Mouse (Mus musculus) lung, postnatal 0 days (tissue): ENCODE measurements at regions not wholly inside any gene's neighbourhood (a gene's known extent, or its start where the extent isn't known, plus 50 kb on each side); places are given as distances from the start of the nearest gene placed in this dataset.

ENCODE experiments used
- ATAC-seq: fragments of 200-750 bp; cut with Nextera tagmentation; 2 replicates; pipeline ENCODE4 v1.8.0; 2017; ENCODE audit warnings: moderate library complexity
- DNase-seq: peaks from one replicate; pipeline ENCODE4 v3.0.0-alpha.2; 2016; ENCODE audit warnings: low spot score
- H3K27ac ChIP-seq: fragments of 300-500 bp; sonication (generic); 2 replicates; pipeline ENCODE4 v1.5.1; 2014; ENCODE audit warnings: antibody characterized with exemption, mild to moderate bottlenecking, low read length, mixed read lengths
- H3K27me3 ChIP-seq: fragments of 300-500 bp; sonication (generic); replicated peaks from 2 replicates; pipeline ENCODE4 v1.6.1; 2014; ENCODE audit warnings: low read length, mixed read lengths; ENCODE audit not compliant: insufficient read depth
- H3K36me3 ChIP-seq: fragments of 300-500 bp; sonication (generic); 2 replicates; pipeline ENCODE4 v1.6.1; 2014; ENCODE audit warnings: low read length, mixed read lengths; ENCODE audit not compliant: insufficient read depth
- H3K4me1 ChIP-seq: fragments of 300-500 bp; sonication (generic); 2 replicates; pipeline ENCODE4 v1.6.1; 2014; ENCODE audit warnings: antibody characterized with exemption, low read depth, low read length, mixed read lengths; ENCODE audit not compliant: insufficient read depth
- H3K4me2 ChIP-seq: fragments of 300-500 bp; sonication (generic); replicated peaks from 2 replicates; pipeline ENCODE4 v1.6.1; 2014; ENCODE audit warnings: low read depth, mild to moderate bottlenecking, low read length, moderate library complexity, mixed read lengths
- H3K4me3 ChIP-seq: fragments of 300-500 bp; sonication (generic); 2 replicates; pipeline ENCODE4 v1.5.1; 2014; ENCODE audit warnings: low read depth, low read length
- H3K9ac ChIP-seq: fragments of 300-500 bp; sonication (generic); replicated peaks from 2 replicates; pipeline ENCODE4 v1.6.1; 2014; ENCODE audit warnings: low read depth, mild to moderate bottlenecking
- H3K9me3 ChIP-seq: fragments of 300-500 bp; sonication (generic); 2 replicates; pipeline ENCODE4 v1.6.1; 2016; ENCODE audit warnings: low read length, mixed read lengths
- CTCF ChIP-seq: IDR thresholded peaks from 2 replicates; pipeline ENCODE4 v1.5.1; 2016; ENCODE audit warnings: antibody characterized with exemption, mild to moderate bottlenecking
- EP300 ChIP-seq: IDR thresholded peaks from 2 replicates; pipeline ENCODE4 v1.6.1; 2016; ENCODE audit warnings: antibody characterized with exemption, mild to moderate bottlenecking, control low read depth
- WGBS: fragments of 180-500 bp; shearing (Covaris S2); extraction: QIAGEN DNeasy Blood & Tissue Kit; methylation state at CpG from one replicate; pipeline ENCODE4 v1.1.7; 2014; 5-methylcytosine and 5-hydroxymethylcytosine counted together

GRCm38 (mm10) chr9:46703674-46704073 is 294.9 kb upstream of the Gm4791 start:
- Histone ChIP-seq H3K9me3 (no peaks in the 10 kb centered on the region), H3K36me3 (no peaks in the 10 kb centered on the region), H3K4me3 (no peak overlapping the region), H3K27ac (no peak overlapping the region), H3K9ac (no peak overlapping the region), H3K4me2 (no peak overlapping the region), H3K27me3 (no peaks in the 10 kb centered on the region), H3K4me1 (no peaks in the 10 kb centered on the region)
- 52% methylated on average over 8 of the region's 8 CpGs for WGBS
- no peak for ATAC-seq
- TF ChIP-seq EP300 (no peak), CTCF (no peak)
- no peak for DNase-seq

- Histone ChIP-seq H3K4me1 (no peaks in the 10 kb centered on the region), H3K36me3 (no peaks in the 10 kb centered on the region), H3K27ac (no peak overlapping the region), H3K4me3 (no peak overlapping the region), H3K9me3 (no peaks in the 10 kb centered on the region), H3K4me2 (no peak overlapping the region), H3K9ac (no peak overlapping the region), H3K27me3 (no peaks in the 10 kb centered on the region)
- DNase-seq (no peak), ATAC-seq (no peak)
- WGBS: 46% methylated on average over 13 of the region's 13 CpGs
- TF ChIP-seq CTCF (no peak), EP300 (no peak)
Observed at GRCm38 (mm10) chr9:46702901-46703636, 295.5 kb upstream of the Gm4791 start.

- no peaks in the 10 kb centered on the region for H3K9me3 ChIP-seq
- H3K27me3 ChIP-seq: no peaks in the 10 kb centered on the region
- H3K27ac ChIP-seq: no peak overlapping the region
- no peaks in the 10 kb centered on the region for H3K4me1 ChIP-seq
- TF ChIP-seq EP300 (no peak), CTCF (no peak)
- whole genome bisulfite sequencing: 42% methylated on average over 16 of the region's 16 CpGs
- no peaks in the 10 kb centered on the region for H3K36me3 ChIP-seq
- no peak for DNase-seq
- no peak for ATAC-seq
- H3K9ac ChIP-seq: no peak overlapping the region
- H3K4me2 ChIP-seq: no peak overlapping the region
- no peak overlapping the region for H3K4me3 ChIP-seq
Observed at GRCm38 (mm10) chr9:46702053-46702900, 296.3 kb upstream of the Gm4791 start.

- ATAC-seq (no peak), DNase-seq (no peak)
- H3K27me3 ChIP-seq: no peaks in the 10 kb centered on the region
- H3K9me3 ChIP-seq: no peaks in the 10 kb centered on the region
- no peak overlapping the region for H3K4me3 ChIP-seq
- H3K27ac ChIP-seq: no peak overlapping the region
- no peak overlapping the region for H3K9ac ChIP-seq
- H3K36me3 ChIP-seq: no peaks in the 10 kb centered on the region
- no peaks in the 10 kb centered on the region for H3K4me1 ChIP-seq
- TF ChIP-seq EP300 (no peak), CTCF (no peak)
- H3K4me2 ChIP-seq: no peak overlapping the region
- 59% methylated on average over 2 of the region's 2 CpGs for WGBS
Observed at GRCm38 (mm10) chr9:46696171-46696570, 302.4 kb upstream of the Gm4791 start.

- no peaks in the 10 kb centered on the region for H3K27me3 ChIP-seq
- WGBS: 74% methylated on average over 5 of the region's 5 CpGs
Observed at GRCm38 (mm10) chr9:46689331-46689730, 309.2 kb upstream of the Gm4791 start.

DNA sequence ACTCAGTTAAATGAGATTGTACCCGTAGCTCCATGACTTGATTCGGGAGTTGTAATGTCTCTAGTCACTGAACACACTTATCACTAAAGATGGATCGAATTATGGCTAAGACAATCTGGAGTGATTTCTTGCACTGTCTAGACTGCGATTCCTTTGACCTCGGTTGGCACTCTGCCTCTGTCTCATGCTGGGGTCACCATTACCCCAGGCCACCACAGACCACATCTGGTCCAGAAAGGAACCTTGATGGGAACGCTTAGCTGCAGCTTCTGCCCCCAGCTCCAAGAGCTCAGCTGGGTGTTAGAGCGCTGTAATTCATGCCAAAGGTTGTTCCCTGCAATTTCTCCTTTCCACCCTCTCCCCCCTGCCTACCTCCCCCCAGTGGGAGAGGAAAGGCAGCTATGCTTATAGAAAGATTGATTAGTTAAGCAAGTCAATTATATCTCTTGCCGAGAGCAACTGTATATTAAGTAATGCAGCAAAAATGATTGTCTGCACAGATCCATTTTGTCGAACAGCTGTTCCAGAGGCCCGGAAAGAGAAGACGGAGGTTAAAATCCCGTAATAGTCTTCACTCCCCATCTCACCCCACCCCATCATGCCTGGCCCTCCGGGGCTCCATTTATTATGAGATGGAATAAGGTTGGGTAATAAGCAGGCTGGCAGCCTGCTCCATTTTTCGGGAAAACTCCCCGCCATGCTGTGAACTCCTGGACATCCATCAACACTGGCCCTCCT is 314.3 kb upstream of the Gm4791 start:
- no peak for ATAC-seq
- no peak for DNase-seq
- WGBS: 73% methylated on average over 15 of the region's 15 CpGs
- TF ChIP-seq EP300: no peak
- H3K27me3 ChIP-seq: no peaks in the 10 kb centered on the region
- H3K4me2 ChIP-seq: no peak overlapping the region
- H3K9me3 ChIP-seq: no peaks in the 10 kb centered on the region
- no peaks in the 10 kb centered on the region for H3K36me3 ChIP-seq
- H3K4me3 ChIP-seq: no peak overlapping the region
- no peak overlapping the region for H3K27ac ChIP-seq
- H3K9ac ChIP-seq: no peak overlapping the region
- no peaks in the 10 kb centered on the region for H3K4me1 ChIP-seq

More at GRCm38 (mm10) chr9:46689331-46689730, 309.2 kb upstream of the Gm4791 start:
- Histone ChIP-seq H3K4me2 (no peak overlapping the region), H3K4me3 (no peak overlapping the region), H3K36me3 (no peaks in the 10 kb centered on the region), H3K9me3 (no peaks in the 10 kb centered on the region), H3K27ac (no peak overlapping the region), H3K9ac (no peak overlapping the region), H3K4me1 (no peaks in the 10 kb centered on the region)
- no peak for DNase-seq
- TF ChIP-seq CTCF: no peak
- no peak for TF ChIP-seq EP300
- ATAC-seq: no peak
